17 mouse cellular contexts compared by ENCODE assay signal in the genomic region with DNA sequence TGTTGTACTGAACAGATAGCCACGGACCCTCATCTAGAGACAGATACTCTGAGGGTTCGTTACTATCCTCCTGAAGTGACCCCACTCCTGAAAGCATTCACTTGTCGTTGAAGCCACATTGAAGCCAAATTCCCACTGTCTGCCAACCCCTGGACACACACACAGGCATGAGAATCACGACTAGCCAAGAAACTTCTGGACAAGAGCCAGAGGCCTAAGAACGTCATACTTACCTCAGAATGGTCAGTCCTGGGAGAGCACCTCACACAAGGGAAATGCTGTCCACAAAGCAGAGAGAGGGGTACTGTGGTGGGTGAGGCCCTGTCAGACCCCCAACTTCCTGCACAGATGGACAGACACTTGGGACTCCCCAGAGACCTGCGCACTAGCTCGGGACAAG. TPM values are rescaled to one million over a fixed set of nuclear protein-coding genes. Genes with fewer than 3 reads are reported as not detected.
DNase-seq lines count a peak whose midpoint lies in the region; ATAC-seq lines count a peak whose summit lies in the region.
"Had no signal": no experiment of that assay in that cellular context is flagged by ENCODE, and none has a peak within 500 bp of the region (broad histone marks: within the 10 kb centered on the region; RNA-seq: fewer than 3 reads in every experiment).

No protein-coding gene starts in this region.

- H3K4me3 ChIP-seq in limb, embryonic 15.5 days: no peak overlapping the region
- H3K4me3 ChIP-seq in limb, embryonic 10.5 days: no peak overlapping the region
- H3K4me3 ChIP-seq: neural tube, embryonic 15.5 days had no signal

- no peak overlapping the region for H3K27ac ChIP-seq in limb, embryonic 15.5 days
- no peak overlapping the region for H3K27ac ChIP-seq in limb, embryonic 10.5 days
- H3K27ac ChIP-seq: neural tube, embryonic 15.5 days had no signal

- DNase-seq in cerebellum, adult 9-10 months: peak; percentile 60
- DNase-seq in cerebellum, adult 8-10 months: no peak
- DNase-seq in limb, embryonic 10.5 days (ENCODE audit: low spot score): no peak
- peak; percentile 68 for DNase-seq in adipocyte (ENCODE audit: low spot score)
- DNase-seq in kidney, postnatal 14 days: peak; percentile 37
- DNase-seq in retina, embryonic 14.5 days (ENCODE audit: low spot score): no peak
- no peak for DNase-seq in layer of hippocampus, adult 9-11 months
- DNase-seq: gastrocnemius, postnatal 25 days; left cerebral cortex, postnatal 4 days; lung, postnatal 14 days; thymus, postnatal 25 days had no signal

- peaks cover 16% of the 10 kb centered on the region; the same call in 1 of the 2 replicates for H3K36me3 ChIP-seq in limb, embryonic 15.5 days
- peaks cover 20% of the 10 kb centered on the region for H3K36me3 ChIP-seq in limb, embryonic 10.5 days

- no peak overlapping the region for H3K4me2 ChIP-seq in limb, embryonic 15.5 days
- H3K4me2 ChIP-seq: neural tube, embryonic 15.5 days had no signal

- H3K9me3 ChIP-seq in limb, embryonic 15.5 days: no peaks in the 10 kb centered on the region
- no peaks in the 10 kb centered on the region for H3K9me3 ChIP-seq in limb, embryonic 10.5 days (replicated peaks)
- H3K9me3 ChIP-seq: neural tube, embryonic 15.5 days had no signal

- peaks cover 30% of the 10 kb centered on the region for H3K4me1 ChIP-seq in limb, embryonic 15.5 days
- peaks cover 37% of the 10 kb centered on the region for H3K4me1 ChIP-seq in limb, embryonic 10.5 days

- WGBS in limb, embryonic 15.5 days: 72% methylated on average over 7 of the region's 7 CpGs
- WGBS in limb, embryonic 10.5 days: 89% methylated on average over 7 of the region's 7 CpGs

- H3K9ac ChIP-seq in limb, embryonic 15.5 days: 0 out of 2 replicates have a peak overlapping the region, but pooled peaks have one; percentile 4
- H3K9ac ChIP-seq: neural tube, embryonic 15.5 days had no signal

- no peaks in the 10 kb centered on the region for H3K27me3 ChIP-seq in limb, embryonic 15.5 days
- no peaks in the 10 kb centered on the region for H3K27me3 ChIP-seq in limb, embryonic 10.5 days (ENCODE audit: low read depth, poor library complexity, severe bottlenecking)
- H3K27me3 ChIP-seq: neural tube, embryonic 15.5 days had no signal

- no peak for ATAC-seq in limb, embryonic 15.5 days (ENCODE audit: insufficient number of reproducible peaks, low FRiP score, low TSS enrichment, low read depth)
- ATAC-seq: inflammation-experienced regulatory T-cells, adult 6 months; midbrain, embryonic 16.5 days had no signal

RNA-seq across cellular contexts. Expression of gene Slc7a5, which starts 11.6 kb away (rescaled TPM):
- 24.5 and 27.4 TPM in 2 replicates for polyA plus RNA-seq in limb, embryonic 15.5 days (2015; fragmentation: Nextera tagmentation; extraction: Ambion mirVana)
- 16.8 and 19.3 TPM in 2 replicates for polyA plus RNA-seq in limb, embryonic 10.5 days (2016; fragmentation: Nextera tagmentation; extraction: Ambion mirVana)

RNA-seq across cellular contexts. Expression of gene Car5a, which starts 48.8 kb away (rescaled TPM):
- 0.17 TPM in 1 of 2 replicates, not detected in the other for polyA plus RNA-seq in limb, embryonic 15.5 days (2015; fragmentation: Nextera tagmentation; extraction: Ambion mirVana)
- polyA plus RNA-seq in limb, embryonic 10.5 days (2016; fragmentation: Nextera tagmentation; extraction: Ambion mirVana): 0.20 TPM in 1 of 2 replicates, not detected in the other
- polyA plus RNA-seq: C2C12; heart, embryonic 16.5 days; inflammation-experienced regulatory T-cells, adult 6 months had no signal

RNA-seq across cellular contexts. Expression of gene Banp, which starts 53.6 kb away (rescaled TPM):
- polyA plus RNA-seq in limb, embryonic 15.5 days (2015; fragmentation: Nextera tagmentation; extraction: Ambion mirVana): 42.3 and 44.8 TPM in 2 replicates
- polyA plus RNA-seq in limb, embryonic 10.5 days (2016; fragmentation: Nextera tagmentation; extraction: Ambion mirVana): 55.4 and 60.0 TPM in 2 replicates

Comparison
In these comparisons a context has a peak if more than half of its experiments do, and no peak if none do; other contexts are left out.
1. DNase-seq: peak in cerebellum, adult 9-10 months (single experiment), adipocyte (single experiment) and kidney, postnatal 14 days (single experiment); none in cerebellum, adult 8-10 months (single experiment), limb, embryonic 10.5 days (single experiment), retina, embryonic 14.5 days (single experiment) and layer of hippocampus, adult 9-11 months (single experiment).